Mouse (Mus musculus): ENCODE data around the gene Gmpr. TPM values are rescaled to one million over a fixed set of nuclear protein-coding genes. Genes with fewer than 3 reads are reported as not detected.

Gene Gmpr
- polyA plus RNA-seq, 1 experiment from 2014 or later = 20.5 TPM

- DNase-seq (ENCODE audit: low spot score) = no peak
- H3K27ac ChIP-seq (ENCODE audit: low read depth, low read length) = no peak overlapping the region
- no peak overlapping the region for H3K4me3 ChIP-seq (ENCODE audit: low read depth, low read length)
- H3K9ac ChIP-seq (ENCODE audit: low read length) = no peak overlapping the region
- H3K27me3 ChIP-seq (ENCODE audit: control insufficient read depth, insufficient read depth, low read length) = no peaks in the 10 kb centered on the region
- ATAC-seq (replicated peaks; ENCODE audit: low FRiP score) = no peak
- no peaks in the 10 kb centered on the region for H3K9me3 ChIP-seq (ENCODE audit: control insufficient read depth, low read length)
- H3K4me1 ChIP-seq (replicated peaks; ENCODE audit: control insufficient read depth, insufficient read depth, low read length) = peaks cover 10% of the 10 kb centered on the region; the same call in 1 of the 2 replicates
- no peaks in the 10 kb centered on the region for H3K36me3 ChIP-seq (ENCODE audit: control insufficient read depth, insufficient read depth, low read length)
- H3K4me2 ChIP-seq (ENCODE audit: low read depth, low read length, severe bottlenecking) = no peak overlapping the region
- 90% methylated on average over 11 of the region's 11 CpGs for WGBS
Measured at GRCm38 (mm10) chr13:45527232-45527964, 20.2 kb downstream of the Gmpr start.

- no peaks in the 10 kb centered on the region for H3K27me3 ChIP-seq (ENCODE audit: control insufficient read depth, insufficient read depth, low read length)
- 95% methylated on average over 4 of the region's 4 CpGs for WGBS
- no peak overlapping the region for H3K27ac ChIP-seq (ENCODE audit: low read depth, low read length)
- H3K4me3 ChIP-seq (ENCODE audit: low read depth, low read length) = no peak overlapping the region
- no peaks in the 10 kb centered on the region for H3K9me3 ChIP-seq (ENCODE audit: control insufficient read depth, low read length)
- peaks cover 10% of the 10 kb centered on the region; the same call in 1 of the 2 replicates for H3K4me1 ChIP-seq (replicated peaks; ENCODE audit: control insufficient read depth, insufficient read depth, low read length)
- no peak overlapping the region for H3K4me2 ChIP-seq (ENCODE audit: low read depth, low read length, severe bottlenecking)
- H3K36me3 ChIP-seq (ENCODE audit: control insufficient read depth, insufficient read depth, low read length) = no peaks in the 10 kb centered on the region
- DNase-seq (ENCODE audit: low spot score) (no peak), ATAC-seq (replicated peaks; ENCODE audit: low FRiP score) (no peak)
- no peak overlapping the region for H3K9ac ChIP-seq (ENCODE audit: low read length)
Measured at GRCm38 (mm10) chr13:45528787-45529186, 21.5 kb downstream of the Gmpr start.

- Histone ChIP-seq H3K27ac (ENCODE audit: low read depth, low read length) (no peak overlapping the region), H3K4me2 (ENCODE audit: low read depth, low read length, severe bottlenecking) (no peak overlapping the region), H3K36me3 (ENCODE audit: control insufficient read depth, insufficient read depth, low read length) (no peaks in the 10 kb centered on the region), H3K4me1 (replicated peaks; ENCODE audit: control insufficient read depth, insufficient read depth, low read length) (peaks cover 10% of the 10 kb centered on the region; the same call in 1 of the 2 replicates), H3K27me3 (ENCODE audit: control insufficient read depth, insufficient read depth, low read length) (no peaks in the 10 kb centered on the region), H3K9ac (ENCODE audit: low read length) (no peak overlapping the region), H3K4me3 (ENCODE audit: low read depth, low read length) (no peak overlapping the region), H3K9me3 (ENCODE audit: control insufficient read depth, low read length) (no peaks in the 10 kb centered on the region)
- ATAC-seq (replicated peaks; ENCODE audit: low FRiP score) (no peak), DNase-seq (ENCODE audit: low spot score) (no peak)
- 23% methylated on average over 6 of the region's 6 CpGs for WGBS
Measured at GRCm38 (mm10) chr13:45530754-45531153, 23.5 kb downstream of the Gmpr start.

- ATAC-seq (replicated peaks; ENCODE audit: low FRiP score) (no peak), DNase-seq (ENCODE audit: low spot score) (no peak)
- H3K4me2 ChIP-seq (ENCODE audit: low read depth, low read length, severe bottlenecking) = no peak overlapping the region
- H3K36me3 ChIP-seq (ENCODE audit: control insufficient read depth, insufficient read depth, low read length) = no peaks in the 10 kb centered on the region
- H3K27ac ChIP-seq (ENCODE audit: low read depth, low read length) = no peak overlapping the region
- WGBS = 89% methylated on average over 9 of the region's 9 CpGs
- H3K9ac ChIP-seq (ENCODE audit: low read length) = no peak overlapping the region
- no peaks in the 10 kb centered on the region for H3K9me3 ChIP-seq (ENCODE audit: control insufficient read depth, low read length)
- H3K4me3 ChIP-seq (ENCODE audit: low read depth, low read length) = no peak overlapping the region
- 0 out of 2 replicates have a peak, but pooled peaks cover 2% of the 10 kb centered on the region for H3K4me1 ChIP-seq (replicated peaks; ENCODE audit: control insufficient read depth, insufficient read depth, low read length)
- H3K27me3 ChIP-seq (ENCODE audit: control insufficient read depth, insufficient read depth, low read length) = no peaks in the 10 kb centered on the region
Measured at GRCm38 (mm10) chr13:45535731-45536453, 28.6 kb downstream of the Gmpr start.

- no peaks in the 10 kb centered on the region for H3K27me3 ChIP-seq (ENCODE audit: control insufficient read depth, insufficient read depth, low read length)
- no peaks in the 10 kb centered on the region for H3K36me3 ChIP-seq (ENCODE audit: control insufficient read depth, insufficient read depth, low read length)
- H3K9ac ChIP-seq (ENCODE audit: low read length) = no peak overlapping the region
- no peak for ATAC-seq (replicated peaks; ENCODE audit: low FRiP score)
- H3K4me1 ChIP-seq (replicated peaks; ENCODE audit: control insufficient read depth, insufficient read depth, low read length) = 0 out of 2 replicates have a peak, but pooled peaks cover 2% of the 10 kb centered on the region
- H3K4me3 ChIP-seq (ENCODE audit: low read depth, low read length) = no peak overlapping the region
- H3K27ac ChIP-seq (ENCODE audit: low read depth, low read length) = no peak overlapping the region
- DNase-seq (ENCODE audit: low spot score) = no peak
- no peaks in the 10 kb centered on the region for H3K9me3 ChIP-seq (ENCODE audit: control insufficient read depth, low read length)
- whole genome bisulfite sequencing = 84% methylated on average over 9 of the region's 9 CpGs
- H3K4me2 ChIP-seq (ENCODE audit: low read depth, low read length, severe bottlenecking) = no peak overlapping the region
Measured at GRCm38 (mm10) chr13:45537110-45537509, 29.9 kb downstream of the Gmpr start.

- Histone ChIP-seq H3K9ac (ENCODE audit: low read length) (no peak overlapping the region), H3K36me3 (ENCODE audit: control insufficient read depth, insufficient read depth, low read length) (no peaks in the 10 kb centered on the region), H3K4me3 (ENCODE audit: low read depth, low read length) (no peak overlapping the region), H3K4me1 (replicated peaks; ENCODE audit: control insufficient read depth, insufficient read depth, low read length) (0 out of 2 replicates have a peak, but pooled peaks cover 2% of the 10 kb centered on the region), H3K4me2 (ENCODE audit: low read depth, low read length, severe bottlenecking) (no peak overlapping the region), H3K27ac (ENCODE audit: low read depth, low read length) (no peak overlapping the region), H3K9me3 (ENCODE audit: control insufficient read depth, low read length) (no peaks in the 10 kb centered on the region), H3K27me3 (ENCODE audit: control insufficient read depth, insufficient read depth, low read length) (no peaks in the 10 kb centered on the region)
- DNase-seq (ENCODE audit: low spot score) (no peak), ATAC-seq (replicated peaks; ENCODE audit: low FRiP score) (no peak)
- 84% methylated on average over 9 of the region's 9 CpGs for WGBS
Measured at GRCm38 (mm10) chr13:45538091-45538490, 30.8 kb downstream of the Gmpr start.

- peak; percentile 83 for ATAC-seq (replicated peaks; ENCODE audit: low FRiP score)
- peak overlapping the region; percentile 35 for H3K4me3 ChIP-seq (ENCODE audit: low read depth, low read length)
- no peaks in the 10 kb centered on the region for H3K36me3 ChIP-seq (ENCODE audit: control insufficient read depth, insufficient read depth, low read length)
- H3K4me1 ChIP-seq (replicated peaks; ENCODE audit: control insufficient read depth, insufficient read depth, low read length) = 0 out of 2 replicates have a peak, but pooled peaks cover 2% of the 10 kb centered on the region
- peak overlapping the region; percentile 55 for H3K9ac ChIP-seq (ENCODE audit: low read length)
- WGBS = 23% methylated on average over 10 of the region's 10 CpGs
- no peaks in the 10 kb centered on the region for H3K9me3 ChIP-seq (ENCODE audit: control insufficient read depth, low read length)
- H3K27me3 ChIP-seq (ENCODE audit: control insufficient read depth, insufficient read depth, low read length) = no peaks in the 10 kb centered on the region
- peak; percentile 87 for DNase-seq (ENCODE audit: low spot score)
- peak overlapping the region; percentile 61 for H3K4me2 ChIP-seq (ENCODE audit: low read depth, low read length, severe bottlenecking)
- no peak overlapping the region for H3K27ac ChIP-seq (ENCODE audit: low read depth, low read length)
Measured at GRCm38 (mm10) chr13:45538532-45539204, 31.4 kb downstream of the Gmpr start.

- peak overlapping the region; percentile 35 for H3K4me3 ChIP-seq (ENCODE audit: low read depth, low read length)
- no peaks in the 10 kb centered on the region for H3K27me3 ChIP-seq (ENCODE audit: control insufficient read depth, insufficient read depth, low read length)
- no peaks in the 10 kb centered on the region for H3K9me3 ChIP-seq (ENCODE audit: control insufficient read depth, low read length)
- 0 out of 2 replicates have a peak, but pooled peaks cover 2% of the 10 kb centered on the region for H3K4me1 ChIP-seq (replicated peaks; ENCODE audit: control insufficient read depth, insufficient read depth, low read length)
- H3K36me3 ChIP-seq (ENCODE audit: control insufficient read depth, insufficient read depth, low read length) = no peaks in the 10 kb centered on the region
- peak overlapping the region; percentile 61 for H3K4me2 ChIP-seq (ENCODE audit: low read depth, low read length, severe bottlenecking)
- peak; percentile 90 for DNase-seq (ENCODE audit: low spot score)
- no peak overlapping the region for H3K27ac ChIP-seq (ENCODE audit: low read depth, low read length)
- WGBS = 6% methylated on average over 10 of the region's 10 CpGs
- H3K9ac ChIP-seq (ENCODE audit: low read length) = peak overlapping the region; percentile 55
- peak; percentile 90 for ATAC-seq (replicated peaks; ENCODE audit: low FRiP score)
Measured at GRCm38 (mm10) chr13:45539205-45539568, 31.9 kb downstream of the Gmpr start.

Data from forebrain, embryonic 11.5 days (tissue).